Mouse (Mus musculus) heart, adult 2 months (tissue): ENCODE measurements around the gene Coa5.

Experiments used
- CTCF ChIP-seq: fragments of 200-600 bp; IDR thresholded peaks from 2 replicates; pipeline ENCODE4 v1.8.1; 2022; ENCODE audit warnings: antibody characterized with exemption, mild to moderate bottlenecking, moderate library complexity
- EP300 ChIP-seq: fragments of 200-500 bp; IDR thresholded peaks from 2 replicates; pipeline ENCODE4 v1.6.1; 2011; ENCODE audit warnings: low read depth, low read length, control low read depth; ENCODE audit not compliant: insufficient read depth

GRCm38 (mm10) chr1:37376177-37376576, 53.7 kb downstream of the Coa5 start:
- TF ChIP-seq CTCF (no peak), EP300 (no peak)
